Mouse (Mus musculus) intestine, embryonic 16.5 days (tissue): ENCODE data around the gene Fkbp11. TPM values are rescaled to one million over a fixed set of nuclear protein-coding genes. Genes with fewer than 3 reads are reported as not detected.

Experiments used
- ATAC-seq: fragments of 200-750 bp; cut with Nextera tagmentation; 2 replicates; pipeline ENCODE4 v1.8.0; 2017; ENCODE audit warnings: moderate TSS enrichment, moderate library complexity
- H3K27ac ChIP-seq: fragments of 300-500 bp; sonication (generic); 2 replicates; pipeline ENCODE4 v1.5.1; 2014; ENCODE audit warnings: mild to moderate bottlenecking, low read length
- H3K27me3 ChIP-seq: fragments of 300-500 bp; sonication (generic); replicated peaks from 2 replicates; pipeline ENCODE4 v1.6.1; 2014; ENCODE audit warnings: low read length, control low read depth, mixed read lengths; ENCODE audit not compliant: control insufficient read depth, insufficient read depth
- H3K36me3 ChIP-seq: fragments of 300-500 bp; sonication (generic); 2 replicates; pipeline ENCODE4 v1.6.1; 2014; ENCODE audit warnings: low read length, control low read depth; ENCODE audit not compliant: control insufficient read depth, insufficient read depth
- H3K4me1 ChIP-seq: fragments of 300-500 bp; sonication (generic); 2 replicates; pipeline ENCODE4 v1.6.1; 2014; ENCODE audit warnings: low read length, control low read depth, mixed read lengths; ENCODE audit not compliant: control insufficient read depth, insufficient read depth
- H3K4me2 ChIP-seq: fragments of 300-500 bp; sonication (generic); 2 replicates; pipeline ENCODE4 v1.6.1; 2014; ENCODE audit warnings: low read depth, low read length, control low read depth
- H3K4me3 ChIP-seq: fragments of 300-500 bp; sonication (generic); 2 replicates; pipeline ENCODE4 v1.5.1; 2014; ENCODE audit warnings: mild to moderate bottlenecking, low read length
- H3K9ac ChIP-seq: fragments of 300-500 bp; sonication (generic); 2 replicates; pipeline ENCODE4 v1.6.1; 2014; ENCODE audit warnings: low read depth, low read length
- H3K9me3 ChIP-seq: fragments of 300-500 bp; sonication (generic); 2 replicates; pipeline ENCODE4 v1.6.1; 2016; ENCODE audit warnings: low read length, control low read depth; ENCODE audit not compliant: control insufficient read depth
- WGBS: fragments of 180-500 bp; shearing (Covaris S2); extraction: QIAGEN DNeasy Blood & Tissue Kit; methylation state at CpG from one replicate; pipeline ENCODE4 v1.1.7; 2014; 5-methylcytosine and 5-hydroxymethylcytosine counted together
- polyA plus RNA-seq: library from polyadenylated mRNA; unstranded; fragments of >200 nt; fragmentation: Nextera tagmentation; extraction: Ambion mirVana; gene quantifications from 2 replicates; pipeline ENCODE4 v1.2.1, GENCODE M21; 2015

Fkbp11 gene
- polyA plus RNA-seq, 1 experiment from 2014 or later = 96.8 TPM

- 0 out of 2 replicates have a peak overlapping the region, but pooled peaks have one; percentile 2 for H3K4me2 ChIP-seq
- peaks cover 13% of the 10 kb centered on the region for H3K4me1 ChIP-seq
- no peak overlapping the region for H3K27ac ChIP-seq
- 6% methylated on average over 14 of the region's 14 CpGs for WGBS
- peak overlapping the region; percentile 8; the same call in 1 of the 2 replicates for H3K4me3 ChIP-seq
- H3K27me3 ChIP-seq = peaks cover 28% of the 10 kb centered on the region
- H3K9ac ChIP-seq = no peak overlapping the region
- no peaks in the 10 kb centered on the region for H3K36me3 ChIP-seq
- no peak for ATAC-seq
- H3K9me3 ChIP-seq = no peaks in the 10 kb centered on the region
These were observed 52.3 kb downstream of the Fkbp11 start for GRCm38 (mm10) chr15:98675634-98676250.

GRCm38 (mm10) chr15:98674994-98675545, 52.9 kb downstream of the Fkbp11 start:
- Histone ChIP-seq H3K9ac (no peak overlapping the region), H3K4me1 (peaks cover 13% of the 10 kb centered on the region), H3K27me3 (peaks cover 28% of the 10 kb centered on the region), H3K4me2 (no peak overlapping the region), H3K4me3 (no peak overlapping the region), H3K36me3 (no peaks in the 10 kb centered on the region), H3K27ac (no peak overlapping the region), H3K9me3 (no peaks in the 10 kb centered on the region)
- 35% methylated on average over 11 of the region's 11 CpGs for WGBS
- ATAC-seq = no peak

Other genes starting within 250 kb of the Fkbp11 start
- gene Lalba, start 245.5 kb downstream of the Fkbp11 start, polyA plus RNA-seq = 0.31 TPM in 1 of 2 replicates, not detected in the other
- gene Olfr279, start 235.8 kb downstream of the Fkbp11 start, polyA plus RNA-seq = not detected in 2 replicates
- 67.2 and 69.6 TPM in 2 replicates for gene Kansl2, start 193.9 kb downstream of the Fkbp11 start, polyA plus RNA-seq
- 41.2 and 43.7 TPM in 2 replicates for gene Ccnt1, start 157.3 kb downstream of the Fkbp11 start, polyA plus RNA-seq
- gene 4930415O20Rik, start 157.2 kb downstream of the Fkbp11 start, polyA plus RNA-seq = 0.43 TPM in 1 of 2 replicates, not detected in the other
- gene Adcy6, start 118.1 kb downstream of the Fkbp11 start, polyA plus RNA-seq = 17.1 and 18.8 TPM in 2 replicates
- 20.3 and 22.8 TPM in 2 replicates for gene Cacnb3, start 97.4 kb downstream of the Fkbp11 start, polyA plus RNA-seq
- gene Ddx23, start 65.3 kb downstream of the Fkbp11 start, polyA plus RNA-seq = 15.6 and 17.6 TPM in 2 replicates
- gene Rnd1, start 50.7 kb downstream of the Fkbp11 start, polyA plus RNA-seq = 0.95 and 1.1 TPM in 2 replicates
- 0.66 and 0.70 TPM in 2 replicates for gene Ccdc65, start 20.0 kb downstream of the Fkbp11 start, polyA plus RNA-seq
- 35.4 and 40.1 TPM in 2 replicates for gene Arf3, start 35.0 kb upstream of the Fkbp11 start, polyA plus RNA-seq
- gene Wnt10b, start 50.0 kb upstream of the Fkbp11 start, polyA plus RNA-seq = 0.09 TPM in 1 of 2 replicates, not detected in the other
- gene Wnt1, start 61.7 kb upstream of the Fkbp11 start, polyA plus RNA-seq = not detected in 2 replicates
- not detected in 2 replicates for gene Ddn, start 81.3 kb upstream of the Fkbp11 start, polyA plus RNA-seq
- 92.2 and 94.6 TPM in 2 replicates for gene Prkag1, start 103.3 kb upstream of the Fkbp11 start, polyA plus RNA-seq
- gene Kmt2d, start 143.0 kb upstream of the Fkbp11 start, polyA plus RNA-seq = 7.7 and 7.9 TPM in 2 replicates
- gene Rhebl1, start 166.3 kb upstream of the Fkbp11 start, polyA plus RNA-seq = 11.3 and 12.3 TPM in 2 replicates
- gene Dhh, start 170.3 kb upstream of the Fkbp11 start, polyA plus RNA-seq = 0.83 and 1.6 TPM in 2 replicates
- gene Lmbr1l, start 190.0 kb upstream of the Fkbp11 start, polyA plus RNA-seq = 20.4 and 23.6 TPM in 2 replicates
- gene Tuba1b, start 206.4 kb upstream of the Fkbp11 start, polyA plus RNA-seq = 1,159 and 1,322 TPM in 2 replicates
- gene Gm49450, start 225.4 kb upstream of the Fkbp11 start, polyA plus RNA-seq = not detected in 2 replicates
- 816 and 895 TPM in 2 replicates for gene Tuba1a, start 225.5 kb upstream of the Fkbp11 start, polyA plus RNA-seq